Mouse (Mus musculus): ENCODE results near the gene Baiap2.

GRCm38 (mm10) chr11:119954233-119954632, 11.7 kb downstream of the Baiap2 start:
- TF ChIP-seq CTCF (IDR thresholded peaks at IDR 0.05; ENCODE audit: low read depth, low read length) (no peak), POLR2A (IDR thresholded peaks at IDR 0.05; ENCODE audit: extremely low read depth, insufficient read depth, low read length) (no peak)
